Mouse (Mus musculus): ENCODE results near the gene Ank2.

The Ank2 gene

DNA sequence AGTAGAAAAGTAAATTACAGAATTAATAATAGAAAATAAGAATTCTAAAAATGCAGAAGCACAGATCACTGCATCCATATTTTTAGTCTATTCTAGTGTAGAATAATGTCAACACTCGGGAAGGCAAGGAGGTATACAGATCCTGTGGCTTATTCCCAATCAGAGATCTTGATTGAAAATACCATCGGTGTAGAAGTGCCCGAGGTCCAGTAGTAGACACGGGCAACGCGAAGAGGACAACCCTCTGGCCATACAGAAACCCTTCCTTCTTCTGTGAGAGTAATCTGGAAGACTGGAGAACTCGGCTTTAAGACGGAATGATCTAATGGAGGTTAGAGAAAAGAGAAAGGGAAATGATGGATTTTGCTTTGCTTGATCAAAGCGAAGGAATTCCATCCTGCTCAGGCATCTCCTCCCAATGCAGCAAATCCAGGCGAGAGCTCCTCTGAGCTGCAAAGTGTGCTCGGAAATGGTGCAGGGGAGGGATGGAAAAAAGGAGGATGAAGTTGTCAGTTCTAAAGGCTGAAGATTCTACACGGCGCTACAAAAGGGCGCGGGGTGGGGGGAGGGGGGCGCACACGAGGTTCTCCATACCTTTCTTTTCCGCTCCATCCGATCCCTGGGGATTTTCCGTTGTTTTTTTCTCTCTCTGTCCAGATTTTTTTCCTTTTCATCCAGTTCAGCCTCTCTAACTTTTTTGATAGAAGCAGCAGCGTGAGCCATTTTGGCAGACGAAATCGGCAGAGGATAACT, 337.9 kb downstream of the Ank2 start:
- no peak for DNase-seq

DNA sequence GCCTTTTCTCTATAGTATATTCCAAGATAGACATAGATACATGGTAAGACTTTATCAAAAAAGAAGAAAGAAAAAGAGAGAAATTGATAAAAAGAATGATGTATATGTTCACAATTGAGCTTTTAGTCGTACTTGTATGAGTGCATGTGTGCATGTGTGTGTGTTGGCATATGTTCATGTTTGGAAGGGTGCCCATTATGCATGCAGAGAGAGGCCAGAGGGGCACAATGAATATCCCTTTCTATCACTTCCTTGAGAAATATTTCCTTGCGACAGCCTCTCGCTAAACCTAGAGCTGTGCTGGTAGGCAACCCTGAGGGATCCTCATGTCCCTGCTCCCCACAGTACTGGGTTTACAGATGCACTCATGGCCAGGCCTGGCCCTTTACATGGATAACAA, 341.4 kb downstream of the Ank2 start:
- DNase-seq = no peak

DNA sequence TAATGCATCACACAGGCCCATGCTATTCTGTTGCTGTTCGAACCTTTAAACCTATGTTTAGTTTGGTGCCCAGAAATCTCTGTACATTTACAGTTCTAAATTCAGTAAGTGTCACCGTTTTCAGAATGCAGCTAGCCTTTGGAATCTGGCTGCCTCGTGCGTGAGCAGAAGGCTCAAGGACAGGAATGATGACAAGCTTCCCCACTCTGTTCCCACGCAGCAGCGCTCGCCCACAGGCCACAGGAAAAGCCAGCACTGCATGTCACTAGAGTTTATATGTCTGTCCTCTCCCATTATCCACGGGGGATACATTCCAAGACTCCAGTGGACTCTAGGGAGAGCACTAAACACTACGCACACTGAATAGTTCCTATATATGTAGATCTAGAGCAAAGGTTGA, 343.1 kb downstream of the Ank2 start:
- no peak for DNase-seq

DNA sequence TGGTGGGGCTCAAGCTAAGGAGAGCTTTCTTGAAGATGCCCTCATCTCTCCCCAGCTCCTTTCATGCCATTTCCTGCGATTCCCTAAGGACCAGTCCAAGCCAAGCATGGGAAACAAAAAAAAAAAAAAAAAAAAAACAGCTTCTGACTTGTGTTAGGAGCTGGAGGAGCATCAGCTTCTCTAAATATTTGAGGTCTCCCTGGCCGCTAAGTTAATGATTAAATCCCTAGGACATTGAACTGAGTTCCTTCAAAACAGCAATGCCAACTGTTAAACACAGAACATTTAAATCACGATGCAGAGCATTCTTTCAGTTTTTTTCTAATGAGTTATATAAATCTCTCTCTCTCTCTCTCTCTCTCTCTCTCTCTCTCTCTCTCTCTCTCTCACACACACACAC, 345.3 kb downstream of the Ank2 start:
- no peak for DNase-seq

DNA sequence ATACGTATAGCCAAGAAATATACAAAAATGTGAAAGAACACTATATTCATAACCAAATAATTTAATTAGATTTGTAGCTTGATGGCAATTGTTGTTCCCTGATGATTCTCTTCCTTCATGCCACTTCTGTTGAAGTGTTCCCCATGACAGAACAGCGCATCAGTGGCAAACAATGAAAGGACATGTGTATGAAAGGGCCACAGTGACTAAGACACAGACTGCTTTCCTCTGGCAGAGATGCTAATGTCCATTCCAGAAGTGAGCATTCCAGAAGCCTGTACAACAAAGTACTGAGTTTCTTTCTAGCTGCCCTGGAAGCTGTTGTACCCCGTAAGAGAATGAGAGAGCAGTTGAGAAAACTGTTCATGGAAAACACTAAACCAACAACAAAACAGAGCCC, 345.7 kb downstream of the Ank2 start:
- DNase-seq = no peak

DNA sequence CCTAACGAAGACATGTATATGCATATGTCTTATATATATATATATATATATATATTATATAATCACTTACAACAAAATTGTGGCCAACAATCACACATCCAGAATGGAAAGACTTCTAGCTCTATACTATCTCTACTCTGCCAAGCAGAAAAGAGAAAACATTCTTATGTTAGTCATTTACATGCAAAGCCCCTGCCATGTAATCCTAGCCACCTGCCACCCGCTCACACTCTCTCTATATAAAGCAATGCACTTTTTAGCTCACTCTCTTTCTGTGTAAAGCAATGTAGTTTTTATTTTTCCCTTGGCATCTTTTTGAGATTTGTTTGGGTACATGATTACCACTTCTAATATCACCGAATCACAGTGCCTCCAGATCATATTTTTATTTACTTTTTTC, 350.5 kb downstream of the Ank2 start:
- no peak for DNase-seq

DNA sequence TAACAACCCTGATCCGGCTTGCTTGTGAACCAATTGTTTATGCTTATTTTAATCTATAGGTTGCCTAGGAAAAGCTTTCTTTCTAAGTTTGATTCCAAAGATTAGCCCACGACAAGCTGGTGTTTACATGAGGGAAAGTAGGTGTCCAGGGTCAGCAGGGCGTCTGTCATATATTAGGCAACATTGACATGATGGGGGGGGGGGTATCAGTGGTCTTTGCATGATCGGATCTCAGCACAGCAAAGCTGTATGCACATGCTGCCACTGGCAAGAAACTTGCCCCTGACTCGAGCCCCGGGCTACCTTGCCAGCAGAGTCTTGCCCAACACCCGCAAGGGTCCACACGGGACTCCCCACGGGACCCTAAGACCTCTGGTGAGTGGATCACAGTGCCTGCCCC, 358.6 kb downstream of the Ank2 start:
- no peak for DNase-seq

DNA sequence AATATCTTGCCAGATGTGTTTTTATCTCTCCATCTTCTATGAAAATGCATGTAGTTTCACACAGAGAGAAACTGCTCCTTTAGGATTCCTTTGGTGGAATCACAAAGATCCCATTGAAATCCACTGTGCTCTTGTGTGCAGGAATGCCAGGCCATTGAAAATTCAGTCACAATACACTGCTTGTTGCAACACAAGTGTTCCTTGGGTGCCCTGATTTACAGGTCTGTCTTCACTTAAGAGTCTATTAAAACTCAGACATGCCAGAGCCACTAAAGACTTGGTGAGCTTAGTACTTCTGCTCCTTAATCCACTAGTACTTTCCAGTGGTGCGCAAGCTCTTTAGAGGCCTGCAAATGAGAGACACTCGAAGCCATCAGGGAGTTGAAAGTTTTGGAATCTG, 359.5 kb downstream of the Ank2 start:
- no peak for DNase-seq

DNA sequence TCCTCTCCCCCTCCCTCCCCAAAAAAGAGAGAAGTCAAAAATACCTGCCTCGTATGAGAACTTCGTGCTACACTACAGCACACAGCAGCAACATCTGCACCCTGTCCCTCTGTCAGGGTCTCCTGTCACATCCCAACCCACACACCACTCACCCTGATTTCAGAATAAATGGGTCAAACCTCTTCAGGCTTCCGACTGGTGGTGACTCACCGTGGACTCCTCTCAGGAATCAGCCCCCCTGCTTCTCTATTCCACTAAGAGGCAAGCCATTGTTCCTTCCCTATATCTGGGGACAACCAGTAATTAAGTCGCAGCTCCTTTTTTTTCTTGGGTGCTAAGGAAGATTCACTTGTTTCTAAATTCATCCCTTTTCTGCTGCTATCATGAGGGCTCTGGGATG, 361.6 kb downstream of the Ank2 start:
- DNase-seq = no peak

DNA sequence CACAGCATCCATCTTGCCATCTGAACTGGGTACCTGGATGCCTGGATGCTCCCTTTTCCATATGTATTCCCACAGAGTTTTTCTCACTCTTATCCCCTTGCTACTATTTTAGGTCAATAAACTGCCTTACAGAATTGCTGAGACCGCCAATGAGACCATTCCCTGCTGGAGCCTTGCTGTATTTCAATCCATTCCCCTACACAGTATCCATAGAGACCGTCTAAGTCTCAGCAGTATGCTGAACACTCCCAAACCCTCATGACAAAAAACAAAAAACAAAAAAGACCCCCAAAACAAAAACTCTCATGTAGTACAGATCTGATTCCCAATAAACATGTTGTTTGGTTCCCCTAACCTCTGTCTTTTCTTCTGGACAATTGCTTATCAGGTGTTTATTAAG, 365.1 kb downstream of the Ank2 start:
- DNase-seq = no peak

DNA sequence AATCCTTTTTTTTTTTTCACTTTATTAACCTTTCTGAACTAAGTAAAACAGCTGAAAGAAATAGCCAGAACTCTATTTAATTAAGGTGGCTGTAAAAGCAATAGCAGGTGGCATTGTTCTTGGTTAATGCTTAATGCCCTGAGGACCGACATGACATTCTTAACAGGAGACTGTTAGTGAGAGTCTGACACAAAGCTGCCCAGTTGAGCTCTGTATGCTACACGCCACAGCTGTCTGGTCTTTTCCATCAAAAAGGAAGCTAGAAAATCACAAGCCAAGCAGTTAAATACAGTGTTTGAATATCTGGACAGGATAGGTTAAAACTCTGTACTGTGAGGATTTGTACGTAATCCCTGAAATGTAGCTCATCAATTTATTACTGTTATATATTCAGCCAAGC, 368.1 kb downstream of the Ank2 start:
- DNase-seq = no peak

DNA sequence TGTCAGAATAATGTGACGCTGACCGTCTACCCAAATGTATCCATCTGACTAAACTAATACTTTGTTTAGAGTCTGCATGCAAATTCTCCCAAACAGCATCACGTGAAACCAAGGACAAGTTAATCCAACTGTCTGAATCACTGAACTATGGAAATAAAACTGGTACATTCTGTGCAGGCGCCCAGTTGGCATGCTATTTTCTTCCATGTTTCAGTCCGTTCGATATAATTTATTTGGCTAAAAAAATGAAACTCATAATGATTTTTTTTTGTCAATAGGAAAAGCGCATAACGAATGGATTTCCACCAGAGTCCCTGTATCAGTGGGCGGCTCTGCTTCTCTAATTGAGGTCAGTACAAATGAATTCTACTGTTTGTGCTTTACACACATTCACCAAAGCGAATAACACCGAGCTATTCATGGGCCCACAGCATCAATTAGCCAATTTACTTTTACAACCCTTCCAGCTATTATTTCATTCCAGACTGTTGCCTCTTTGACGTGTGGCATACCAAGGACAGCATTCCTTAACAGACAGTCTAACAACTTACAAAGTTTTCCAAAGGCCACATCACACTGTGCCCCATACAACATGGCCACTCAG, 368.9 kb downstream of the Ank2 start:
- DNase-seq = no peak

DNA sequence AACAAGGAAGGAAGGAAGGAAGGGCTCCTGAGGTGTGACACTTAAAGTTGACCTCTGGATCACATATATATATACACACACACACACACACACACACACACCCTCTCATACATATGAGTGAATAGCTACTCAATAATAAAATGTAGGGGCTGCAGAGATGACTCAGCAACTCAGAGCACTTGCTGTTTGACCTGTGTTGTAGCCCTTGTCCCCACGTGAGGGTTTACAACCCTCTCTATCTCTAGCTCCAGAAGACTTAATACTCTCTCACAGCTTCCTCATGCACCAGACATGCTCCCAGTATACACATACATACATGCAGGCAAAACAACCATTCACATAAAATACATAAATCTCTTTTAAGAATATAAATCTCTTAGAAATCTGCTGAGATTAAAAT, 369.4 kb downstream of the Ank2 start:
- DNase-seq = no peak

DNA sequence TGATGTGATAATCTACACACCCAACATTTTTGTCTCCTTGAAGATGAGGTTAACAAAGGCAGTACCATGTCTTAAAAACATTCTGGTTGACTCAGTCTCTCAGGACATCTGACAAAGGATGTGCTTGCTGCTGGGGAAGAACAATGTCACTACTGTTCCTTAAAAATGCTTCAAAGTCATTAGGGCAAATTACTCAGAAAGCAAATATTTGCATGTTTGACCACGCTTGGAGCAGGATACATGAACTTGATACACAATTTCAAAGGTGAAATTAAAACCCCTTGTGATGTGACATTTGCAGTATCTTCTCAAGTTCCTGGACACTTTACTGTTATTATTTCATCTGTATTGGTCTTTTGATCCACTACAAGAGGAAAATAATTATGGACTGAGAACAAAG, 371.5 kb downstream of the Ank2 start:
- no peak for DNase-seq

DNA sequence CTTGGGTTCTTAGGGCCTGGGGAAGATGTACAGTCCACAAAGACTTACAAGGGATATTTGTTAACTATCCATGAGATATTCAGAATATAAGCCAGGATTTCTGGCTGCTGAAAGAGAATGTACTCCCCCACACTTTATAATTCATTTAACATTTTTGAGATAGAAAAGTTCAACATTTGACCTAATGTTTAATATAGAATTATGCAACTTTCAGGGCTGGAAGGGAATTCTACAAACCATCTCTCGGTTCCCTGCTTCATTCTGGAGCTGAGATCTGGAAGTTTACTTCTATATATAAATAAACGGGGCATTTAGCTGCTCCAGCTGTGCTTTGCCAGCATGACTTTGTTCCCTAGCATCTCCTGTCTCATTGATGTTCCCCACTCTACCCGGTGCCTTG, 372.9 kb downstream of the Ank2 start:
- no peak for DNase-seq

DNA sequence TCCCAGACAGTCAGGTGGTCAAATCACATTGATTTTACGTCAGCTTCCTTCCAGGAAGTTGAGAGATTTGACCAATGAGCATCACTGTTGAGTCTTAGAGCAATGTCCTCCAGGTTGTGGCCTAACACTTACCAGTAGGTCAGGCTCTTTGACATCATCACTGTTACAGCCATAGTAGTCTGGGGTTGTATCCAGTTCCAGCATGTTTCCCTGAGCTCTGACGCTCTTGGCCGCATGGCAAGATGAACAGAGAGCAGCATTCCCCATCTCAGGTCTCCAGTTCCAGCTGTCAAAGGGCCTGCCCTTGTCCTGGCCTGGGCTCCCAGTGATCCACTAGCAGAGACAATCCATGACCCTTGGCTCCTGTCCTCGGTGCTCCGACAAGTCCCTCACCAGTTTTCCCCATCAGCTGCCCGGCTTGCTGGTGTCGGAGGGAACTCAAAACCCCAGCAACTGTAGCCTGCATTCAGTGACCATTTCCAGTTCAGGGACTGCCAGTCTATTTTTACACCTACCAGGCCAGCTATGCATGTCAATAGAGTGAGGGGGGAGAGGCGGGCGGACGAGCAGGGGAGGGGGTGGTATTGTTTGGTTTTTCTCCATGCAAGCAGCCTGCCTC, 374.7 kb downstream of the Ank2 start:
- no peak for DNase-seq

DNA sequence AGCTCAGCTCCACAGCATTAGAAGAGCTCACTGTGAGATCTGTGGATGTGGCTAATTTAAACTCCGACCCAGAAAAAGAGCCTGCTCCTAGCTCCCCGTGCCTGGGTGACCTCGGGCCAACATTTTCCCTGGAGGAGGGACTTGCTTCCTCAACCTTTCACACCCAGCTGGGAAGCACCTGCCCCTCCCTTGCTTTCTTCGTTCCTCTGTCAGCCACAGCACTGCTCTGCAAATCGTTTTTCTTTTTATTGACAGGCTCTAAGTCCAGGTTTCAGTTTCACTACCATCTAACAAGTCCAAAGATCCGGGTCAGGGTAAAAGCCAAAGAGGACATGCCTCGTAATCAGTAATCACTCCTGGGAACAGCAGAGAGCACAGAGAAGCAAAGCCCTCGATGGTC, 375.8 kb downstream of the Ank2 start:
- DNase-seq = no peak

DNA sequence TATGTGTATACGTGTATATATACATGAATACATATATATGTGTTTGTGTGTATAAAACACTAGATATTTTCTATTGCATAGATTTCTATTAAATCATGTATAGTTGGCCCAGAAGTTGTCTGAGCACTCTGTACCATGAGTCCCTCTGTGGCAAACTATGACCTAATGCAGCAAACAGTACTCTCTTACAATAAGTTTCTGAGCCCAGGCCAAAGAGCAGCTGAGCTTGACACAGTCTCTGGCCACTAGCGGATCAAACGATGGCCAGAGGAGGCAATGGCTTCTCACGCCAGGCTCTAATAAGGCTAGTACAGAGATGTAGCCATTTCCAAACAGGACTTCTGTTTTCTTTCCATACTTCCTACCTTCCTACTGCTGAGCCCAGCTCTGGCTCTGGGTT, 380.4 kb downstream of the Ank2 start:
- no peak for DNase-seq

DNA sequence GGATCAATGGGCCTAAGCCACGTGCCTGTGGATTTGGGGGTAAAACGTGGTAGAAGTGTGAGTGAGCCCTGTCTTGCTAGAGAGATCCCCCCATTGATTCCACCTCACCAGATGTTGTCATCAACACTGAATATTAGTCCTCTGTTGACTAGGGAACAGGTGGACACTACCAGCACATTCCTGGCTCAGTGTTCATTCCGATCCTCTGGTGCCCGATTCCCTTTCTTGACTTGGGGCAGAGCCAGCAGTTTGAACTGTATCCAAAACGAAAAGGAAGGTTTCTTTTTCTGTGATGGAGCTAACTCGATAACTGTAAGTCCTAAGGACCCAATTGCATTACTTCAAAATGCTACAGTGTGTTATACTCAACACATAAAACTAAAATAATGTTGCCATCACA, 382.9 kb downstream of the Ank2 start:
- peak; percentile 61 for DNase-seq

DNA sequence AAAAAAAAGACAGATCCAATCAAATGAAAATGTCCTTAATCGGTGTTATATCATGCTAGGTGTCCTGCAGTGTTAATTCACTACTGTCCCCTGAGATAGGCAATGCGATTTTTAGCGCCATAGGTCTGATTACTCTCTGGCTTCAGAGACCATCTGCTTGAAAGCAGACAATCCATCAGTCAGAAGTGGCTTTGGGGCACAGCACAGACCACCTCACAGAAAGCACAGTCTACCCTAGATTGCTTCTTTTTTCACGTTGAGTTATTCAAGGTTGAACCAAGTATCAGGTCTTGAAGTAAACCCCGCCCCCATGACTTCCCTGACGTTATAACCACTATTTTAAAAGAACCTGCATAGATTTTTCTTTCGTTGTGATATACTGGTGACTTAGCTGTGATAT, 385.9 kb downstream of the Ank2 start:
- DNase-seq = no peak

DNA sequence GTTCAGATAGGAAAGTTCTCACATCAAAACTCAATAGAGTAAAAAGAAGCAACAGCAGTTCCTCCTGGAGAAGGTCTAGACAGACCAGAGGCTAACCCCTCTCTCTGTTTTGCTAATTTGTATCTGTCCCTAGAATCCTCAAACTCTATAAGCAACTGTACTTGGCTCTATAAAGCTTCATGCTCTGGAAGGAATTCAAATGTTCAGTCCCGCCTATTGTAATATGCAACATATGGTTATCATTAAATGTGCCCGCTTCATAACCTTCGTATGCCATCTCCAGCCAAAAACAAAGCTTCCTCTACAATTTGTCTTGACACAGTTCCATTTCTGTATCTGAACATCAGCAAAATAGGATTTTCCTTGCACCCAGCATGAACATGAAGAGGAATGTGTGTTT, 389.7 kb downstream of the Ank2 start:
- no peak for DNase-seq

DNA sequence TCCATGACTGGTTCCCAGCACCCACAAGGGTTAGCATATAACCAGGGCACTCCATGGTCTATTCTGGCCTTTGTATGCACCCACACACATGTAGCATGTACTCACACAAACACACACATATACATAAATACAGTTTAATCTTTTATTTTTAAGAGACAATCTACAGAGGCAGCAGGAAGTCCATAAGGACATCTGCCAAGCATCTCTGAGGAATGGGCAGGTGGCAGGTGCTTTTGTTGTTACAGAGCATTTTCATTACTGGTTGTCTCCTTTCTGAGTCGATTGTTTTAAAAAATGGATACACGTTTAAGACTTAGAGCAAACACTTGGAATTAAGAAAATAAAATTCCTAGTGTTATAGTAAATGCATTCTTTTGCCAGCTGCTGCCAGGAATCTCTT, 390.7 kb downstream of the Ank2 start:
- DNase-seq = no peak

DNA sequence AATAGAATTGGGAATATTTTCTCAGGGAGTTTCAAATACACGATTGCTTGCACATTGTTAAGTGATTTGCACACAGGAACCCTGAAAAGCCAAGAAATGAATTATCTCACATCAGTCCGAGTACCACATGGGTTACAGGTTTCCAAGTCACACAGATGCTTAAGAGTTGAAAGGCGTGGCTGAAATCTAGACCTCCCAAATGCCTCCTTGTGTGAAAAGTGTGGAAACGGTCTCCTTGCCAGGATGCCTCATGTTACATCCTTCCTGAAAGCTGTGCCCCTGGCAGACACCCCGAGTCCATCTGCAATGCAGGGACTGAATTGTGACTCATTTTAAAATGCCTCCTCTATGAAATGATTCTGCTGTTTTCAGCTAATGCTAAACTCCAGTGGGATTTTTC, 391.9 kb downstream of the Ank2 start:
- peak; percentile 59 for DNase-seq

DNA sequence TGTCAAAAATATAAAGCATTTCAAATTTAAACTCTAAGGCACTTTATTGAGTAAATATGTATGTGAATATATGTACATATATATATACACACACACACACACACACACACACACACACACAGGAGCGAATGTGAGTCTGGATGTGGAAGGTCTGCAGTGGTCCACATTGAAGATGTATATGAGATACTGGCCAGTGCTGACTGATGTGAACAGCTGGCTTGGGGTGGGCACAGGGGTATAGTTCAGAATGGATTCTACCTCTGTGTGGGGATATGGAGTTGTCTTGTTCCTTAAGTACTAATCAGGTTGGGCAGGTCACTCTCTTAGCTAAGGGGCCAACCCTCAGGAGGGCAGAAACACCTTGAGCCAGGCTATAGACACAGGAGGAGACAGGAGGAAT, 397.8 kb downstream of the Ank2 start:
- no peak for DNase-seq

DNA sequence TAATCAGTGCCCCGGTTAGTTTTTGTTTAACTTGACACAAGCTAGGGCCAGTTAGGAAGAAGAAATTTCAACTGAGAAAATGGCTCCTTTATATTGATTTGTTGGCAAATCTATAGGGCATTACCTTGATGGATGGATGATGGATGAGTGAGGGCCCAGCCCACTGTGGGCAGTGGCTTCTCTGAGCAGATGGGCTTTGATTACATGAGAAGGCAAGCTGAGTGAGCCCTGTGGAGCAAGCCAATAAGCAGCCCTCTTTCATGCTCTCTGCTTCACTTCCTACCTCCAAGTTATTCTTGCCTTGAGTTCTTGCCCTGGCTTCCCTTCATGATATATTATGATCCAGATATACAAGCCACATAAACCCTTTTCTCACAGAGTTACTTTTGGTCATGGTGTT, 401.4 kb downstream of the Ank2 start:
- DNase-seq = no peak
